Mouse (Mus musculus) ovary, adult 10 weeks (tissue): ENCODE data around the gene Olfr406. TPM values are rescaled to one million over a fixed set of nuclear protein-coding genes. Genes with fewer than 3 reads are reported as not detected.

ENCODE experiments used
- polyA plus RNA-seq: library from polyadenylated mRNA; stranded (reverse); fragments of 350-450 nt; fragmentation: Illumina TruSeq; extraction: RNeasy Lipid Tissue Mini Kit (QIAGEN cat#74804); gene quantifications from one replicate; pipeline ENCODE4 v1.2.3, GENCODE M21; 2014

Olfr406 gene
- polyA plus RNA-seq = not detected

DNA sequence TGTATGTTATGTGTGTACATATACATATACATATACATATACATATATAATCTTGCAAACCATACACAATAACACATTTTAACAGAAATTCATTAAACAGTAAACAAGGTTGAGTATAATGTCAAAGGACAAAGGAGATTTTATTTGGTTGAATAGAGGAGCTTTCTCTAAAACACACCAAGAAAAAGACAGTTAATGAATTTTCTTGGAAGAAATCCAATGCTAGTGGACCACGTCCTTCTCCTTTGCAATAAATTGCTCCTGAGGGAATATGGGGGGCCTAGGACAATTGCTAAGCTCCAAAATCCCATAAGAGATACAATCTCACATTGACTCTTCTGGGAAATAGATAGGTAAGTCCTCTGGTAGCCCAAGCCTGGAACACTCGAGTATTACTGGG lies at the start of gene Olfr406:
TSS of gene Olfr406 (plus strand) at position 301 of the 400 bp plus-strand sequence.

DNA sequence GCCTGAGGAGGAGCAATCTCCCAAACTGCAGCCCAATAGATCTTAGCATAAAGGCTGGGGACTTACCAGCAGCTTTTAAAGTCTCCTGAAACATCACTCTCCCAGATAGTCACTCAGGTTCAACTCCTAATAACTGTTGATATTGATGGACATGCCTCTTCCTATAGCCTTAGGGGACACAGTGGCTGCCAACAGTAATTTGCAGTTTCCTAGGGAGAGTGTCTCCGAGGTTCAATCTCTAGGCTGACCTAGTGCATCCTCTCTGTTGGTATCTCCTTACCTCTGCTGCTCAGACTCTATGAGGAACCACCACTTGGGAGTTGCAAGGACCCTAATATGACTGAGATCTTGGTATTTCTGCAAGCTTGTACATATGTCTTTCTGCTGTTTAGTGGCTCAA lies 48.3 kb upstream of the Olfr406 start, which contains the start of gene Olfr43:
TSS of gene Olfr43 (minus strand) at position 101 of the 400 bp plus-strand sequence.

DNA sequence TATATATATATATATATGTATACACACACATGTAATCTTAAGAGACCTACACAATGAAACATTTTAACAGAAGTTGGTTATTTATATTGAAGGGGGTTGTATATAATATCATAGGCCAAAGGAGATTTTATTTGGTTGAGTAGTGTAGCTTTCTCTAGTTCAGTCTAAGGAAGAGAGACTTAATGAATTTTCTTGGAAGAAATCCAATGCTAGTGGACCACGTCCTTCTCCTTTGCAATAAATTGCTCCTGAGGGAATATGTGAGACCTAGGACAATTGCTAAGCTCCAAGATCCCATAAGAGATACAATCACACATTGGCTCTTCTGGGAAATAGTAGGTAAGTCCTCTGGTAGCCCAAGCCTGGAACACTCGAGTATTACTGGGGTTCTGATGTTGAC lies 23.8 kb downstream of the Olfr406 start, which contains the start of gene Olfr59:
TSS of gene Olfr59 (plus strand) at position 301 of the 400 bp plus-strand sequence.

Other genes starting within 250 kb of the Olfr406 start
- gene Olfr139, start 203.3 kb upstream of the Olfr406 start, polyA plus RNA-seq = not detected
- gene Olfr399, start 203.2 kb upstream of the Olfr406 start, polyA plus RNA-seq = not detected
- 7.3 TPM for gene Zfp616, start 189.9 kb upstream of the Olfr406 start, polyA plus RNA-seq
- not detected for gene Olfr401, start 146.1 kb upstream of the Olfr406 start, polyA plus RNA-seq
- gene Olfr402, start 106.3 kb upstream of the Olfr406 start, polyA plus RNA-seq = not detected
- gene Olfr403, start 73.6 kb upstream of the Olfr406 start, polyA plus RNA-seq = not detected
- gene Olfr43, start 48.4 kb upstream of the Olfr406 start, polyA plus RNA-seq = not detected
- gene Olfr59, start 23.9 kb downstream of the Olfr406 start, polyA plus RNA-seq = not detected
- gene Olfr410, start 78.2 kb downstream of the Olfr406 start, polyA plus RNA-seq = not detected
- gene Olfr411, start 92.8 kb downstream of the Olfr406 start, polyA plus RNA-seq = not detected
- not detected for gene Olfr412, start 102.3 kb downstream of the Olfr406 start, polyA plus RNA-seq